Mouse (Mus musculus) cerebellum, adult 11-12 months (tissue): ENCODE data around the gene Mroh3.

ENCODE experiments used
- DNase-seq: peaks from one replicate; pipeline ENCODE4 v3.0.0; 2022

Gene Mroh3

DNA sequence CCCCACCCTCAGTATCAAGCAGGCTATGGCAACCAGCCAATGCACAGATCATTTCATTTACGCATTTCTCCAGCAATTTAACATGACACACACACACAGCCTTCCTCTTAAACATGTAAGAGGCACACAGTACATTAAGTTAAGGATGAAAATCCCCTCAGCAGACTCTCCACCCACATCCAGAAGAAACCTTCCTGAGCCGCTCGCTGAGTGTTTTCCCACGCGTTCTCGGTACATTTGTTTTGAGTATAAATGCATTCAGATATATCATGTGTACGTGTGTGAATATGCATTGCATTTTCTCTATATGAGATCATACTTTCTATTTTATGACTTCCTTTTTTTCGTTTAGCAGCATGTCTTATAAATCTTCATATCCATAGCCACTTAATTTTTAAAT, 61.3 kb downstream of the Mroh3 start:
- no peak for DNase-seq

DNA sequence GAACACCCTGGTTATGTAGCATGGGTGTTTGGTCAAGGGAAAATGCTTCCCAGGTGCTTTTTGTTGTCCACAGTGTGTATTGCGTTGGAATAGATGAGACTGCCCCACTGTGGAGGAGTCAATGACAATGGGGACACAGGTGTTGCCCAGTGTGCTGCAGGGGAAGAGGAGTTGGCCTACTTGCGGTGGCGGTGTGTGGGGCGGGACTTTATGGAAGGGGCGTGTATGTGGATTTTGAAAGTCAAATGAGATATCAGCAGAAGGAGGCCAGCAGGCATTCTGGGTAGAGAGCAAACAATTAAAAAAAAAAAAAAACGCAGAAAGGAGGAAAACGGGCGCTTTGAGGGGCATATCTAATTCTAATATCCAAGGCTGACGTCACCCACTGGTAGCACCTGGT, 62.9 kb downstream of the Mroh3 start:
- no peak for DNase-seq

DNA sequence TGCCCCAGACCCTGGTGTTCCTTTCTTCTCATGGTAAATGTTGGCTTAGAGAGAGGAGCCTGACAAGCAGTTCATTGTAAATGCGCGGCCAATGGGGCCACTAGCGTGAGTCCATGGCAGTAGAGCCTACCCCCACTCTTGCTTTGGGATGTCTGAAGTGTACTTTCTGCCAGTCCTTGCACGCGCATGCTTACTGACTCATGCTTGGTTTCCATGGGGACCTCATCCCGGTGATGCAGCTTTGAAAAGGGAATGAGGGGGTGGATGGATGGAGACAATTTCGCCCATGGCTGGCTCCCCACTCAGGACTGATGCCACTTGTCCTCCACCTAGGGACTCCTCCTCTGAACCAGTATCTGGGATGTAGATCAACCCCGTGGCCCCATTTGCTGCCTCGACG, 69.1 kb downstream of the Mroh3 start:
- DNase-seq, result no peak

GRCm38 (mm10) chr1:136142336-136142735, 70.3 kb downstream of the Mroh3 start:
- peak; percentile 51 for DNase-seq

DNA sequence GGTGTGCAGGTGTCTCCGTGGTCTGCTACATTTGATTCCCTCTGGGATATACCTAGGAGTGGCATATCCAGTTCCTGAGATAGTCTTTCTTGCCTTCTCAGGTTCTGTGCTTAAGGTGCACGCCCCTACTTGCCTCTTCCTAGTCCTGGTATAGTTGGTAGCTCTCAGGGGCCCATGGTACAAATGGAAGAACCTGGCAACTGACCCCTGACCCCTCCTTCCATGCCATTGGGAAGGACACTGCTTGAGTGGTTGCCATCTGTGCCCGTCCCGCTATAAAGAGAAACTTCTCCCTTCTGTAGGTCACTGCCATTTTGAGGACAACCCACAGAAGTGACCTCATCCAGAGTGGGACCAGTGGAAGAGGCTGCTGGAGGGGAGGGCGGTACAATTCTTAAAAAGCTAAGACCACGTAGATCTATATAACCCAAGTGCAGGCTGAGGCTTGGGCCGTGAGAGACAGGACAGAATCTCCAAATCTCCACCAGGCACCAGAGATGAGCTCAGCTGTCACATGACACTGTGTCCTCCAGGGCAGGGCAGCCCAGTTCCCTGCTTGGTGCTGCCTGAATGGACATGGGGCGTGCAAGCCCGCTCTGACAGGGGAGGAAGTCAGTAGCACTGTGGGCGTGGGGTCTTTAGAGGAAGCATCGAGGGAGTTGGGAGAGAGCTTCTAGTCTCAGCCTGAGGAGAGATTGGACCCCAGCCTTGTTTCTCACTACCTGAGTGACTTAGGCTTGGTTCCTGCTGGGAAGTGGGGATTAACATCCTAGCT, 71.3 kb downstream of the Mroh3 start:
- peak; percentile 65 for DNase-seq

GRCm38 (mm10) chr1:136139990-136140640, 72.5 kb downstream of the Mroh3 start:
- peak; percentile 93 for DNase-seq

- DNase-seq, result no peak
Observed at GRCm38 (mm10) chr1:136138191-136138830, 74.3 kb downstream of the Mroh3 start.

DNA sequence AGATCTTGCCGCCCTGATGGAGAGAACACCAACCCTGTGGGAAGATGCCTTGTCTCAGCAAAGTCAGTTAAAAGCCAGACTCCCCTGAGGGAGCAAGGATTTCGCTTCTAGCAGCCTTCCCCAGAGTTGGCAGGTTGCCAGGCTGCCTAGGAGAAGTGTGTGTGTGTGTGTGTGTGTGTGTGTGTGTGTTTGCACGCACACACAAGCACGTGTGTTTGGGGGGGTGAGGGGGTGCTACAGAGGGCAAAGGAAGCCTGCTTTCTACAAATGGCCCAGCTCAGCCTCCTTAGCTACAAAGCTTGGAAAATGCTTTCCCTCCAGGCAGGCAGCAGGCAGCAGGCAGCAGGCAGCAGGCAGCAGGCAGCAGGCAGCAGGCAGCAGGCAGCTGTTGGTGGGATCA, 75.1 kb downstream of the Mroh3 start:
- DNase-seq, result peak; percentile 48

- no peak for DNase-seq
Observed at GRCm38 (mm10) chr1:136137071-136137531, 75.5 kb downstream of the Mroh3 start.

GRCm38 (mm10) chr1:136136547-136136946, 76.1 kb downstream of the Mroh3 start:
- no peak for DNase-seq

DNA sequence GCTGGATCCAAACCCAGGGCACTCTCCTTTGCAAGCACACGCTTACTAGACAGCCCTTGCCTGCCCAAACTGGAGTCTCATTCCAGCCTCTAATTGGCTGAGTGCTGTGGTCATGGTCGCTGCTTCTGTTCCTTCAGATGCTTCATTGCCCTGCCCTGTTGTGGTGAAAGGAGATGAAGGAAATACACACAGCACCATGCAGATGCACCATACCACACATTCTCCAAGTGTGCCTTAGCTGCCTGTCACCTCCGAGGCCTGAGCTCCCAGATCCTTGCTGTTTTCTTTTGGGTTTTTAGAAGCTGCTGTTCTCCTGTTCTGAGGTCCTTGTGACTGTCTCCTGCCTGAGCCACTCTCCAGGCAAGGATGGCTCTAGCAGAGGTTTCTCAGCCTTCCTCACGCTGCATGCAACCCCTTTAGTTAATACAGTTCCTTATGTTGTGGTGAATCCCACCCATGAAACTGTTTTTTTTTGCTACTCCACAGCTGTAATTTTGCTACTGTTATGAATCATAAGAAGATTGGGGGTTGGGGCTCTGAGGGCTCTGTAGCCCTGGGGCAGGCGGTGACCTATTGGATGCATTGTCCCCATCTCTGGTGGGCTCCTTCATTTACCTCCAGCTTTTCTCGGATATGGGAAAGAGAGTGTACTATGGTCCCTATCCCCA, 76.7 kb downstream of the Mroh3 start:
- no peak for DNase-seq

DNA sequence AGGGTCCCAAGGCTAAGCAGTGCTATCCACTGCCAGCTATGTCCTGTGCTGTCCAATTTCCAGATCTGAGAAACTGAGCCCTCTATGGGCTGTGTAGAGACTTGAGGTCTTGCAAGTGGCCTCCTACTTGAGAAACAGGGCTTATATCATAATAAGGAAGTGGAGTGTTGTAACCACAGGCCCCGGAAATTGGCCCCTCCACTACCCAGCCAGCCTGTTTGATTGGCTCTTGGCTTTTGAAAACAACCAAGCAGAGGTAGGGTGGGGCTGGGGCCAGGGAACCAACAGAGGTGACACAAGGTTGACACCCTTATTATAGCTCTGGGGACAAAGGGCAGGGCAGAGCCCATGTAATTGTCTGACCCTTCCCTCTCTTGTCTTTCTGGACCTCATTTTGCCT, 77.6 kb downstream of the Mroh3 start:
- no peak for DNase-seq

DNA sequence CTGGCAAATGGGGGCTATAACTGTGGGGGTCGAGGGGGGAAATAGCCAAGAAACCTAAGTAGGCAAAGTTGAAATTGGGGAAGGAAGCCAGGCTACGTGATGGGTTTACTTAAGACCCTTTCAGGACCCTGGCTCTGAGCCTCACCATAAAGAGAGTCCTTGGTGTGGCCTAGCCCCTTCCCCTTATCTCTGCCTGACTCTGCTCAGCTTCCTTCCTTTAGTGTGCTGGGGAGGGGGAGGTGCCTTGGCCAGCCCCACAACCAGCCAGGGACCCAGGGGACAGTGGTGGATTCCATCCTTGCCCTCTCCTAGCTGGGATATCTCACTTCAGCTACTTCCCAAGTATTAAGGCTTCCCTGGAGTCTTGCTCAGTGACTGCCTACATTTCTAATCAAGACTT, 78.1 kb downstream of the Mroh3 start:
- DNase-seq, result no peak

DNA sequence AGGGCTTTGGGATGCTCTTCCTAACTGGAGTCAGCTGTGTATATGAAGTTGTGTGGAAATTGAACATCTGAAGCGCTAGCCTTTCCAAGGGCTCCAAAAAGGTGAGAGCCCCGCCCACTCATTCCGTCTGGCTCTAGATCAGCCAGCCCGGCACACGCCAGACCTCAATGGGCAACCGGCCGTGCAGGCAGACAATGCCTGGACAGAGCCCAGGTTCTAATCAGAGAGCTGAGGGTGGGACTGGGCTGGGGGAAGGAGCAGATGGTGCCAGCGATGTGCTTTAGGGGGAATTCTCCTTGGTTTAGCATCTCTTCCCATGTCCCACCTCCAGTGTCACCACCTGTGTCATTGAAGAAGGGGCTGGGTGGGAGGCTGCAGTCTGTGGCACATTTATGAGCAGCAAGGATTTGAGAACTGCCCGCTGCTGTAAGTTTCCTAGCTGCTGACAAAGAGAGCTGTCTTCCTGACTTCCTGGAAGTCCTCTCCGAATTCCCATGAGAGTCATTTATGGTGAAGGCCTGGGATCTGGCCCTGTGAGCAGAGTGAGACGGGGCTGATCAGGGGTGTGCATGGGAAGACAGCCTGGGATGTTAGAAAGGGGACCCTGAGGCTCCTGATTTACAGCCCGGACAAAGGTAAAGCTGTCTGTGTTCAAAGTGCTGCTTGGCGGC, 78.9 kb downstream of the Mroh3 start:
- DNase-seq, result peak; percentile 58

GRCm38 (mm10) chr1:136132386-136133201, 80.0 kb downstream of the Mroh3 start:
- peak; percentile 42 for DNase-seq
